Mouse (Mus musculus) kidney, embryonic 14.5 days (tissue): ENCODE results near the gene Ceacam2. TPM values are rescaled to one million over a fixed set of nuclear protein-coding genes. Genes with fewer than 3 reads are reported as not detected.
"Not testable (repeated sequence)": the region's sequence is repeated elsewhere in the genome, so short reads cannot be mapped to it uniquely, and the experiment has no call there.

ENCODE experiments used
- ATAC-seq: fragments of 200-750 bp; cut with Nextera tagmentation; 2 replicates; pipeline ENCODE4 v1.8.0; 2017; ENCODE audit warnings: moderate number of reproducible peaks, mild to moderate bottlenecking, moderate TSS enrichment, moderate library complexity; ENCODE audit not compliant: low FRiP score, low TSS enrichment
- H3K27ac ChIP-seq: fragments of 300-500 bp; sonication (generic); 2 replicates; pipeline ENCODE4 v1.5.1; 2014; ENCODE audit warnings: low read depth, mild to moderate bottlenecking, low read length, moderate library complexity, mixed read lengths
- H3K27me3 ChIP-seq: fragments of 300-500 bp; sonication (generic); 2 replicates; pipeline ENCODE4 v1.6.1; 2014; ENCODE audit warnings: mild to moderate bottlenecking, low read length; ENCODE audit not compliant: control insufficient read depth, insufficient read depth
- H3K36me3 ChIP-seq: fragments of 300-500 bp; sonication (generic); 2 replicates; pipeline ENCODE4 v1.6.1; 2014; ENCODE audit warnings: low read length, mixed read lengths; ENCODE audit not compliant: control insufficient read depth, insufficient read depth
- H3K4me1 ChIP-seq: fragments of 300-500 bp; sonication (generic); 2 replicates; pipeline ENCODE4 v1.6.1; 2014; ENCODE audit warnings: low read length, mixed read lengths; ENCODE audit not compliant: control insufficient read depth, insufficient read depth
- H3K4me2 ChIP-seq: fragments of 300-500 bp; sonication (generic); replicated peaks from 2 replicates; pipeline ENCODE4 v1.6.1; 2014; ENCODE audit warnings: low read depth, mild to moderate bottlenecking, low read length
- H3K4me3 ChIP-seq: fragments of 300-500 bp; sonication (generic); 2 replicates; pipeline ENCODE4 v1.5.1; 2014; ENCODE audit warnings: mild to moderate bottlenecking, low read length
- H3K9ac ChIP-seq: fragments of 300-500 bp; sonication (generic); 2 replicates; pipeline ENCODE4 v1.6.1; 2014; ENCODE audit warnings: low read depth, mild to moderate bottlenecking, low read length, moderate library complexity
- H3K9me3 ChIP-seq: fragments of 300-500 bp; sonication (generic); 2 replicates; pipeline ENCODE4 v1.6.1; 2016; ENCODE audit warnings: low read length; ENCODE audit not compliant: control insufficient read depth
- WGBS: fragments of 180-500 bp; shearing (Covaris S2); extraction: QIAGEN DNeasy Blood & Tissue Kit; methylation state at CpG from one replicate; pipeline ENCODE4 v1.1.7; 2014; 5-methylcytosine and 5-hydroxymethylcytosine counted together
- polyA plus RNA-seq: library from polyadenylated mRNA; unstranded; fragments of >200 nt; fragmentation: Nextera tagmentation; extraction: Ambion mirVana; gene quantifications from 2 replicates; pipeline ENCODE4 v1.2.1, GENCODE M21; 2014

Gene Ceacam2
- polyA plus RNA-seq, 1 experiment from 2014 or later: 0.07 TPM

- no peak overlapping the region for H3K4me2 ChIP-seq
- 61% methylated on average over 5 of the region's 5 CpGs for WGBS
- no peak for ATAC-seq
- peak overlapping the region; percentile 76; the same call in 1 of the 2 replicates for H3K27ac ChIP-seq
- no peak overlapping the region for H3K4me3 ChIP-seq
- no peak overlapping the region for H3K9ac ChIP-seq
- no peaks in the 10 kb centered on the region for H3K27me3 ChIP-seq
- H3K4me1 ChIP-seq: peaks cover 8% of the 10 kb centered on the region; the same call in 1 of the 2 replicates
- 0 out of 2 replicates have a peak, but pooled peaks cover 3% of the 10 kb centered on the region for H3K9me3 ChIP-seq
- H3K36me3 ChIP-seq: no peaks in the 10 kb centered on the region
These were observed 35.4 kb upstream of the Ceacam2 start for GRCm38 (mm10) chr7:25575105-25575504.

- H3K9ac ChIP-seq, H3K4me3 ChIP-seq, H3K4me2 ChIP-seq, H3K4me1 ChIP-seq, H3K27me3 ChIP-seq, ATAC-seq, H3K27ac ChIP-seq, H3K9me3 ChIP-seq, H3K36me3 ChIP-seq: not testable (repeated sequence)
- 72% methylated on average over 5 of the region's 5 CpGs for WGBS
These were observed 34.1 kb upstream of the Ceacam2 start for GRCm38 (mm10) chr7:25573806-25574205.

GRCm38 (mm10) chr7:25568721-25569120 is 29.1 kb upstream of the Ceacam2 start:
- Histone ChIP-seq H3K27me3 (no peaks in the 10 kb centered on the region), H3K27ac (no peak overlapping the region), H3K4me3 (no peak overlapping the region), H3K9me3 (no peaks in the 10 kb centered on the region), H3K4me1 (no peaks in the 10 kb centered on the region), H3K36me3 (no peaks in the 10 kb centered on the region), H3K9ac (no peak overlapping the region), H3K4me2 (no peak overlapping the region)
- no peak for ATAC-seq
- 97% methylated on average over 7 of the region's 7 CpGs for WGBS

GRCm38 (mm10) chr7:25541464-25541863 is 1.8 kb upstream of the Ceacam2 start:
- H3K9ac ChIP-seq, H3K4me2 ChIP-seq, H3K9me3 ChIP-seq, H3K27me3 ChIP-seq, H3K27ac ChIP-seq, H3K4me1 ChIP-seq, H3K36me3 ChIP-seq, ATAC-seq, H3K4me3 ChIP-seq: not testable (repeated sequence)
- 80% methylated on average over 8 of the region's 8 CpGs for WGBS

GRCm38 (mm10) chr7:25539954-25540353 is 297 bp upstream of the Ceacam2 start:
- H3K4me1 ChIP-seq, H3K4me3 ChIP-seq, H3K36me3 ChIP-seq, H3K27ac ChIP-seq, H3K4me2 ChIP-seq, H3K27me3 ChIP-seq, H3K9ac ChIP-seq, H3K9me3 ChIP-seq, ATAC-seq: not testable (repeated sequence)
- no CpG with 5 or more reads among the region's 1 CpGs for WGBS

- no peak overlapping the region for H3K27ac ChIP-seq
- H3K27me3 ChIP-seq: no peaks in the 10 kb centered on the region
- 83% methylated on average over 2 of the region's 2 CpGs for WGBS
- no peak overlapping the region for H3K4me2 ChIP-seq
- no peaks in the 10 kb centered on the region for H3K9me3 ChIP-seq
- ATAC-seq: no peak
- no peak overlapping the region for H3K9ac ChIP-seq
- no peaks in the 10 kb centered on the region for H3K4me1 ChIP-seq
- H3K4me3 ChIP-seq: no peak overlapping the region
- H3K36me3 ChIP-seq: no peaks in the 10 kb centered on the region
These were observed 8.8 kb downstream of the Ceacam2 start for GRCm38 (mm10) chr7:25530837-25531236.

- H3K9me3 ChIP-seq, H3K4me3 ChIP-seq, H3K27me3 ChIP-seq, H3K27ac ChIP-seq, H3K9ac ChIP-seq, H3K4me1 ChIP-seq, H3K4me2 ChIP-seq, H3K36me3 ChIP-seq, ATAC-seq: not testable (repeated sequence)
- 66% methylated on average over 2 of the region's 5 CpGs for WGBS
These were observed 23.4 kb downstream of the Ceacam2 start for GRCm38 (mm10) chr7:25516070-25516777.

- WGBS: 67% methylated on average over 1 of the region's 1 CpGs
- H3K9ac ChIP-seq, H3K9me3 ChIP-seq, H3K4me1 ChIP-seq, H3K4me3 ChIP-seq, H3K27ac ChIP-seq, H3K36me3 ChIP-seq, H3K27me3 ChIP-seq, H3K4me2 ChIP-seq, ATAC-seq: not testable (repeated sequence)
These were observed 24.0 kb downstream of the Ceacam2 start for GRCm38 (mm10) chr7:25515667-25516066.

- Histone ChIP-seq H3K36me3 (no peaks in the 10 kb centered on the region), H3K27ac (no peak overlapping the region), H3K4me1 (no peaks in the 10 kb centered on the region), H3K9ac (no peak overlapping the region), H3K4me2 (no peak overlapping the region), H3K27me3 (no peaks in the 10 kb centered on the region), H3K4me3 (no peak overlapping the region), H3K9me3 (no peaks in the 10 kb centered on the region)
- 21% methylated on average over 3 of the region's 3 CpGs for WGBS
- ATAC-seq: no peak
These were observed 29.7 kb downstream of the Ceacam2 start for GRCm38 (mm10) chr7:25509925-25510324.
